Mouse (Mus musculus) liver, adult 2 months (tissue): Measurements from ENCODE around the gene Ptafr.

Source experiments
- CTCF ChIP-seq: fragments of 200-500 bp; IDR thresholded peaks from 2 replicates; pipeline ENCODE4 v1.5.1; 2011; ENCODE audit warnings: low read depth, low read length, control low read depth
- POLR2A ChIP-seq: fragments of 200-500 bp; IDR thresholded peaks from 2 replicates; pipeline ENCODE4 v1.6.1; 2011; ENCODE audit warnings: low read length, control low read depth; ENCODE audit not compliant: insufficient read depth; ENCODE audit errors: extremely low read depth

- TF ChIP-seq CTCF (no peak), POLR2A (no peak)
Measured at GRCm38 (mm10) chr4:132621287-132622068, 57.6 kb downstream of the Ptafr start.
